Mouse (Mus musculus) heart, postnatal 10 days (tissue): ENCODE data around the gene Mrpl49. TPM values are rescaled to one million over a fixed set of nuclear protein-coding genes. Genes with fewer than 3 reads are reported as not detected.

Experiments
- DNase-seq, 2 experiments: peaks; one replicate each; pipeline ENCODE4 v3.0.0; 2021
- intact Hi-C: fragments of 180-260 bp; cut with DNase I; formaldehyde crosslinking; loops from one replicate; pipeline ENCODE4 v1.15.1; 2025
- total RNA-seq, 2 experiments: library from RNA; stranded (reverse); gene quantifications; 2 replicates each; pipeline ENCODE4 v1.2.3; 2021

The Mrpl49 gene
- total RNA-seq = 10 to 100 TPM; 41.7 to 46.7 TPM

DNA sequence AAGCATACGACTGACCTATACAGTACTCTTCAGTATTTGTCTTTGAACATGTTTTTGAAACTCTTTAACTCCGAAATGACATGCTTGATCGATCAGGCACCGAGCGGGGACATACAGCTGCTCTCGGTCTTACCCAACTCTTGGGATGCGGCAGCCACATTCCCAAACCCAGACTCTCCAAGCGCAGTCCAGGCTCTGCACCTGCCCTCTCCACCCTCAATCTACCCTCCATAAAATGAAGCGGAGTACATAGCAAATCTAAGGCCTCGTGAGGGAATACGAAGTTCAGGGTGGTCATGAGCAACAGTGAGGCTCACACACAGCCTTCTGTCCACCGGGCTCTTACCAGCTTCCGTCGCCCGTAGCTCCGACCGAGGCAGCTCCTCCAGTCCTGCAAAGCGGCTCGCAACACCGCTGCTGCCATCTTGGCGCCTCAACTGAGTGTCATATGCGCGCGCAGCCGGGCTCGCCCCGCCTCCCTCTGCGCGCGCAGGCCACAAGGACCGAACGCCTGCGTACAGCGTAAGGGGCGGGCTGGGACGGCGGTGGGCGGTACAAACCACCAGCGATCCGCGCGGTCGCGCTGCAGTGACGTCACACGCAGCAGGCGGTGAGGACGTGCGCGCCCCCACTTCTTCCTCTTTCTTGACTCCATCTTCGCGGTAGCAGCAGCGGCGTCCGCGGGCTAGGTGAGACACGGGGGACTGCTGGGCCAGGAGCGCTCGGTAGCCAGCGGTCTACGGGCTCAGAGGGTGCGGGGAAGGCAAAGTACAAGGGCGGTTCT, at the start of gene Mrpl49, which contains the start of gene Fau:
Gene Mrpl49 (minus strand): TSS at position 473 of the 784 bp plus-strand sequence.
Gene Fau (plus strand): TSS at position 532 of the 784 bp plus-strand sequence.
- peak; percentile 99 for DNase-seq
- intact Hi-C loops = no loop called here

GRCm38 (mm10) chr19:6105586-6105985, 48.0 kb upstream of the Mrpl49 start, which contains the start of gene Naaladl1:
TSS of gene Naaladl1 (plus strand) at chr19:6105782.
- intact Hi-C loops = no loop called here
- no peak for DNase-seq

DNA sequence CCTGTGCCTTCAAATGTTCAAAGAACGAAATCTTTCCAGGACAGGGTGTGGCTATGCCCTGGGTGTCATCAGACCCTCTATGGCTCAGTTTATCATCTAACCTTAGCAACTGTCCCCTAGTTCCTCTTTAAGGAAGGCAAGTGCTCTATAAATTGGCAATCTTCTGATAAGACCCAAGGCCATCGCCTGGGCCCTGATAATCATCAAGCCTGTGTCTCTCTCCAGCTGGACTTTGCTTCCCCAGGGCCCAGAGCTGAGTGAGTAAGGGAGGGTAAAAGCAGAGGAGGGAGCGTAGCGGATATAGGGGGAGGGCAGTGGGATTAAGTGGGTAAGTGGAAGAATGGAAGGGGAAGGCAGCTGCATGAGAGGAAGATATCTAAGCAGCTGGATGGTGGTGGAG, 46.9 kb upstream of the Mrpl49 start:
- intact Hi-C loops = no loop called here
- DNase-seq = no peak

- intact Hi-C loops = no loop called here
- DNase-seq = peak in 1 of 2 experiments; percentile 24
Observed at GRCm38 (mm10) chr19:6102169-6102853, 44.7 kb upstream of the Mrpl49 start.

DNA sequence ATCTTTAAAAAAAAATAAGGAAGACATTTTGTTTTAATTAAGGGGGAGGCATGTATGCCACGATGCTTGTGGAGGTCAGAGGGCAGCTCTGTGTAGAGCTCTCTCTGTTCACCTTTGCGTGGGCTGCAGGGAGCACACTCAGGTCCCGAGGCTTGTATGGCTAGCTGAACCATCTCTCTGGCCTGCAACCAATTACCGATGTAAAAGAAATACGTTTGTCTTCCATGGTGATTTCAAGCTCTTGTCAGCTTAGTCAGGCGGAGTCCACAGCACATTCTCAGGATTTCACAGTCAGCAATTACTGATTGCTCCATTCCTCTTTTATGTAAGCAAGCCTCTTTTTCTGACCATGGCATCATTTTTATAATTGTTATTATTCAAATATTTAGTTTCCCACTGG, 43.6 kb upstream of the Mrpl49 start:
- intact Hi-C loops = no loop called here
- DNase-seq = no peak

GRCm38 (mm10) chr19:6097847-6098246, 40.3 kb upstream of the Mrpl49 start:
- no peak for DNase-seq
- intact Hi-C loops = no loop called here

GRCm38 (mm10) chr19:6094119-6094518, 36.5 kb upstream of the Mrpl49 start, which contains the start of gene AC131692.1:
TSS of gene AC131692.1 (plus strand) at chr19:6094419.
- intact Hi-C loops = no loop called here
- no peak for DNase-seq

GRCm38 (mm10) chr19:6088841-6089240, 31.3 kb upstream of the Mrpl49 start:
- DNase-seq = no peak
- intact Hi-C loops = no loop called here

DNA sequence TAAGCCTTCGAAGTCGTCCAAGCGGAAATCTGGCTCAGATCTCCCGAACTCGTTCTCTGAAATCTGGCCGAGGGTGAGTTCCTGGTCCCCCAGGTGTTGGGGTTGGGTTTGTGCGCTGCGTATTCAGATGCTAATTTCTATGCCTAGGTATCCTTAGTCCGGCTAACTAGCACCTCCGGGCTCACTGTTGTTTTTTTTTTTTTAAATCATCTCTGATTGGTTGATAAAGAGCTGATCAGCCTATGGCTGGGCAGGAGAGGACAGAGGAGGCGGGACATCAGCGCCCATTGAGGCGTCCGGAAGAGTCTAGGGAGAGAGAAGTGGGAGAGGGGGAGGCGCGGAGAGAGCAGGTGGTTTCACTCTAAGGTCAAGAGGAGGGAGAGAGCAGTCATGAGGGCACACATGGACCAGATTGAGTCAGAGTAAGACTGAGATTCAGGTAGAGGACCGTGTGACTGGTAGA, 27.9 kb upstream of the Mrpl49 start:
- intact Hi-C loops = loop anchor here (2.0 kb wide), 1 partner anchor 33 kb away; the partner anchor contains the start of gene Sac3d1
- DNase-seq = peak; percentile 44 to 51

- intact Hi-C loops = loop anchor here (2.0 kb wide), 1 partner anchor 34 kb away; the partner anchor contains the start of gene Sac3d1
- peak; percentile 97 to 98 for DNase-seq
Observed at GRCm38 (mm10) chr19:6084478-6085248, 27.1 kb upstream of the Mrpl49 start, which contains the start of the genes Zfpl1 and Cdca5. TSS of gene Zfpl1 (minus strand) at chr19:6084956. TSS of gene Cdca5 (plus strand) at chr19:6084983.

- intact Hi-C loops = no loop called here
- DNase-seq = no peak
Observed at GRCm38 (mm10) chr19:6082156-6082555, 24.6 kb upstream of the Mrpl49 start, which contains the start of gene Gm28374. TSS of gene Gm28374 (minus strand) at chr19:6082256.

DNA sequence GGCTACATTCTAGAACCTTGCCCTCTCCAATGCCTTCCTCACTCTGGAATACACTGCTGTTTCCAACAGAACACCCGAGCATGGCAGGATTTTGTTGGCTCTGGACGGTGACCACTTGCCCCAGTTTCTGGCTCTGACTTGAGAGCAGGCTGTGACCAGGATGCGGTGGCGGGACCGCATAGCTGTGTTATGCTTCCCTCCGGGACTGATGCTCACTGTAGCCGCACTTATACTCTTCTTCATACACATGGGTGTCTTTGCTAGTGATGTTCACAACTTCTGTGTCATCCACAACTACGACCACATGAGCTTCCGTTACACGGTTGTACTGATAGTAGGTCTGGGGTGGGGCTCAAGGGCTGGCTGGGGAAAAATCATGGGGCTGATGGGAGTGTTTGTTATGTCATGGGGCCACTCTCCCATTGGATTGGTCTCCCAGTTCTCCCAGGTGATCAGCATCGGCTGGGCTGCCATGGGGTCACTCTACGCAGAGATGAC, 22.4 kb upstream of the Mrpl49 start, which contains the start of gene Tmem262:
Gene Tmem262 (plus strand): TSS at position 51 of the 498 bp plus-strand sequence.
- no peak for DNase-seq
- intact Hi-C loops = no loop called here

- intact Hi-C loops = loop anchor here (2.0 kb wide), 1 partner anchor 16 kb away; the partner anchor contains the start of gene Znhit2
Observed at GRCm38 (mm10) chr19:6076564-6077393, 19.2 kb upstream of the Mrpl49 start, which contains the start of gene Vps51. TSS of gene Vps51 (minus strand) at chr19:6077231.

GRCm38 (mm10) chr19:6073889-6074288, 16.3 kb upstream of the Mrpl49 start:
- DNase-seq = no peak
- intact Hi-C loops = no loop called here

More at GRCm38 (mm10) chr19:6076564-6077393, 19.2 kb upstream of the Mrpl49 start, which contains the start of gene Vps51:
- DNase-seq = peak; percentile 92 to 93

- DNase-seq = no peak
- intact Hi-C loops = no loop called here
Observed at GRCm38 (mm10) chr19:6071261-6071660, 13.7 kb upstream of the Mrpl49 start.

DNA sequence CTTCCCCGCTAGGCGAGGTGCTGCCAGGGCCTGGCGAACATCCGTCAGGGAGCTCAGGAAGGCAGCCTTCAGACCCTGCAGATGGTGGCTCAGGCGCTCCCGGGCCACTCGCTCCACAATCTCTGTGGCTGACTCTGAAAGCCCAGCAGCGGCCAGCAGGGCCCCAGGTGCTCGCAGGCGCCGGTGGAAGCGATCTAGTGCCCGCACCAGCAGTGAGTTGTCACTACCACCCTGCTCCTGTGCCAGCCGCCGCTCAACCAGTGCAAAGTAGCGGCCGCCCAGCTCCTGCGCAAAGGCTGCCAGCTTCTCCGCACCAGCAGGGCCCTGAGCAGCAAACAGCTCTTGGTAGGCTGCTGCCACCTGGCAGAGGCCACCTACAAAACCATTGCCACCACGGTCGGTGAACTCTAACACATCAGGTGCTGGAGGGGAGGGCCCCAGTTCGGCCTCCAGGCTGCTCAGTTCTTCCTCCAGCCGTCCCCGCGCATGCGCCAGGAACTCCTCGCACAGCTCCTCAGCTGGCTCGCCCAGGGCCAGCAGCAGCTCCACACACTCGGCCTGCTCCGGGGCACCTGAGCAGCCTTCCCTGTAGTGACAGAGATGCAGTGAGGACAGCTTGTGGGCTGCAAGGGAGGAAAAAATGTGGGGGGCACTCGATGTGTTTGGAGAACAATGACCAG, 13.1 kb upstream of the Mrpl49 start:
- no peak for DNase-seq
- intact Hi-C loops = no loop called here

GRCm38 (mm10) chr19:6069851-6070250, 12.3 kb upstream of the Mrpl49 start:
- intact Hi-C loops = no loop called here
- no peak for DNase-seq

DNA sequence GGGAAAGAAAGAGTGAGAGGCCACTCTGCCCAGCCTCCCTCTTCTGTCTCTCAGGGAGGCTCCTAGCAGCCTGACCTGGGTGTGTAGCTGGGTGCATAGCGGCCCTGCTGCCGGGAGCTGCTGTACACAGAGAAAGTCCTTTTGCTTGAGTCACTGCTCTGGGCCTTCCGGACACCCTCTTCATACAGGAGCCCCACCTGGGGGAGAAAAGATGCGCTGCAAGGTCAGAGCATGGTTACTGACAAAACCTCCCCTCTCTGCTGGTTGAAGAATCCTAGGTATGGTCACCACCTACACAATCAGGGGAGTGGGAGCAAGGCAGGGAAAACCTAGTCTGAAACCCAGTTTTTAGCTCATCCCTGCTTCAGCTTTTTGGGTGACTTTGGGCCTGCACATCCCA, 11.4 kb upstream of the Mrpl49 start:
- DNase-seq = no peak
- intact Hi-C loops = no loop called here
